8 mouse cellular contexts compared by ENCODE assay signal in the genomic region with DNA sequence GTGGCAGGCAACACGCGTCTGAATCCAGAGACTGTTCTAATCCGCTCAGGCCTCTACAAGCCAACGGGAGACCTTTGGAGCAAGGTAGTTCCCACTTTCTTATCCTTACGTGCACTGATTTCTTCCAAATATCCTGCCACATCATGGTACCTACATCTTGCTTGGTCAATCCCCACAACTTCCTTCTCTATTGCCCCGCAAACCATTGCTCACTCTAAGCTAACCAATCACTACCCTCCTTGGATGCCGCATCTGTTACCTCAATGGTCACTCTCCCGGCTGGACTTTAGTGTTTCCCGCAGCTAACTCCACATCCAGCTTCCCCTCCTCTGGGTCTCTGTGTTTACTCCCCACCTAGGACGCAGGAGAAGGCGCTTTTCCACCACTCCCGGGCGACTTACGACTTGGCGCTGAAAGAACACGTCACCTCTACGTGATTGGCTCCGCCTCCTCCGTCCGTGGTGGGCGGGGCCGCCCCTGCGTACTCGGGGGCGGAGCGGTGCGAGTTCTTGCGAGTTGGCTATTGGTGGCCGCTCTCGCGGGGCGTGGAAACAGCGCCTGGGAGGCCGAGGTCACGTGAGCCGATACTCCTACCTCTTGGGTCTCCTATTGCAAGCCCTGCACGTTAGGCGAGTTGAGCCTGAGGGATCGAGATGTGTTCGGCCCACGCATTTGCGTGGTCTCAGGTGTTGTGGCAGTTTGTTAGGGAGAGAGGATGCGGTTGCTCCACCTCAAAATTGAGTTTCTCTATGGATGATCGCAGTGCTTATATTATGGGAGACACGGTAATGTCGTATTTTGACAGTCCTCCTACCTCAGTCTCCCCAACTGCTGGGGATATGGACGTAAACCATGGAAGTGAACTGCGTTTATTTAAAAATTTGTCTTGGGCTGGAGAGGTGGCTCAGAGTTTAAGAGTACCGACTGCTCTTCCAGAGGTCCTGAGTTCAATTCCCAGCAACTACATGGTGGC. TPM values are rescaled to one million over a fixed set of nuclear protein-coding genes. Genes with fewer than 3 reads are reported as not detected.
DNase-seq lines count a peak whose midpoint lies in the region; ATAC-seq and TF ChIP-seq lines count a peak whose summit lies in the region.

A gene (minus strand): TSS at position 453 of the 973 bp plus-strand sequence.

- DNase-seq in 3134 (ENCODE audit: extremely low read depth, insufficient read length, low spot score) = peak; percentile 100
- DNase-seq in adrenal gland, postnatal 36 days = peak; percentile 96 to 97
- DNase-seq in heart, adult 18-20 months = peak; percentile 96
- DNase-seq in kidney, adult 2 months = peak; percentile 97
- peak; percentile 92 to 93 for DNase-seq in spleen, adult 2 months (ENCODE audit: low read depth in 1 of 2, low spot score in 2 of 2)

- H3K27me3 ChIP-seq in embryonic facial prominence, embryonic 13.5 days = no peaks in the 10 kb centered on the region
- no peaks in the 10 kb centered on the region for H3K27me3 ChIP-seq in kidney, adult 2 months (replicated peaks; ENCODE audit: control insufficient read depth, insufficient read depth, low read length)
- no peaks in the 10 kb centered on the region for H3K27me3 ChIP-seq in limb, embryonic 12.5 days
- no peaks in the 10 kb centered on the region for H3K27me3 ChIP-seq in midbrain, embryonic 15.5 days (replicated peaks)
- no peaks in the 10 kb centered on the region for H3K27me3 ChIP-seq in spleen, adult 2 months (ENCODE audit: control insufficient read depth, insufficient read depth, low read length)

- H3K36me3 ChIP-seq in embryonic facial prominence, embryonic 13.5 days = peaks cover 15% of the 10 kb centered on the region
- H3K36me3 ChIP-seq in kidney, adult 2 months (ENCODE audit: control insufficient read depth, insufficient read depth, low read length) = no peaks in the 10 kb centered on the region
- H3K36me3 ChIP-seq in limb, embryonic 12.5 days = peaks cover 14% of the 10 kb centered on the region
- 0 out of 2 replicates have a peak, but pooled peaks cover 3% of the 10 kb centered on the region for H3K36me3 ChIP-seq in midbrain, embryonic 15.5 days (replicated peaks)
- 0 out of 2 replicates have a peak, but pooled peaks cover 2% of the 10 kb centered on the region for H3K36me3 ChIP-seq in spleen, adult 2 months (ENCODE audit: control insufficient read depth, insufficient read depth, low read length)

- peaks cover 7% of the 10 kb centered on the region for H3K4me1 ChIP-seq in embryonic facial prominence, embryonic 13.5 days
- H3K4me1 ChIP-seq in kidney, adult 2 months (ENCODE audit: control insufficient read depth, insufficient read depth, low read length) = no peaks in the 10 kb centered on the region; the same call in 1 of the 2 replicates
- peaks cover 9% of the 10 kb centered on the region for H3K4me1 ChIP-seq in limb, embryonic 12.5 days (replicated peaks)
- H3K4me1 ChIP-seq in midbrain, embryonic 15.5 days = peaks cover 13% of the 10 kb centered on the region
- no peaks in the 10 kb centered on the region for H3K4me1 ChIP-seq in spleen, adult 2 months (ENCODE audit: control insufficient read depth, insufficient read depth, insufficient read length)

- peak within 1 kb of the TSS; percentile 83 for H3K9ac ChIP-seq in embryonic facial prominence, embryonic 13.5 days
- H3K9ac ChIP-seq in limb, embryonic 12.5 days (replicated peaks) = peak within 1 kb of the TSS; percentile 72
- H3K9ac ChIP-seq in midbrain, embryonic 15.5 days = peak within 1 kb of the TSS; percentile 62

- peak; percentile 93 for ATAC-seq in embryonic facial prominence, embryonic 13.5 days (ENCODE audit: insufficient number of reproducible peaks, insufficient read depth, low FRiP score, low TSS enrichment, low read depth)
- ATAC-seq in limb, embryonic 12.5 days (ENCODE audit: insufficient number of reproducible peaks, insufficient read depth, low FRiP score, low TSS enrichment, low read depth) = peak; percentile 93
- ATAC-seq in midbrain, embryonic 15.5 days (replicated peaks) = peak; percentile 97

- no peak for TF ChIP-seq POLR2A in kidney, adult 2 months (IDR thresholded peaks at IDR 0.05; ENCODE audit: low read depth, low read length)
- peak; percentile 43 for TF ChIP-seq POLR2A in spleen, adult 2 months (IDR thresholded peaks at IDR 0.05; ENCODE audit: low read depth, low read length)

- H3K4me2 ChIP-seq in embryonic facial prominence, embryonic 13.5 days = peak within 1 kb of the TSS; percentile 87
- H3K4me2 ChIP-seq in limb, embryonic 12.5 days = peak within 1 kb of the TSS; percentile 89
- peak within 1 kb of the TSS; percentile 87 for H3K4me2 ChIP-seq in midbrain, embryonic 15.5 days

- WGBS in embryonic facial prominence, embryonic 13.5 days = under 1% methylated on average over 49 of the region's 49 CpGs
- WGBS in kidney, adult 2 months = under 1% methylated on average over 49 of the region's 49 CpGs
- WGBS in limb, embryonic 12.5 days = 2% methylated on average over 49 of the region's 49 CpGs
- 1% methylated on average over 49 of the region's 49 CpGs for whole genome bisulfite sequencing in midbrain, embryonic 15.5 days
- 1% methylated on average over 49 of the region's 49 CpGs for WGBS in spleen, adult 2 months

- no peak for TF ChIP-seq CTCF in kidney, adult 2 months (conservative IDR thresholded peaks at IDR 0.05; ENCODE audit: insufficient read depth, insufficient read length, low read depth, low read length)
- no peak for TF ChIP-seq CTCF in spleen, adult 2 months (IDR thresholded peaks at IDR 0.05; ENCODE audit: extremely low read depth, insufficient read depth, insufficient read length, insufficient replicate concordance)

- H3K9me3 ChIP-seq in embryonic facial prominence, embryonic 13.5 days = no peaks in the 10 kb centered on the region
- no peaks in the 10 kb centered on the region for H3K9me3 ChIP-seq in limb, embryonic 12.5 days
- H3K9me3 ChIP-seq in midbrain, embryonic 15.5 days = no peaks in the 10 kb centered on the region

- peak within 1 kb of the TSS; percentile 29; the same call in 1 of the 2 replicates for H3K27ac ChIP-seq in embryonic facial prominence, embryonic 13.5 days
- peak within 1 kb of the TSS; percentile 30; the same call in 1 of the 2 replicates for H3K27ac ChIP-seq in kidney, adult 2 months (ENCODE audit: insufficient read depth, low read depth, low read length)
- H3K27ac ChIP-seq in limb, embryonic 12.5 days = 0 out of 2 replicates have a peak within 1 kb of the TSS, but pooled peaks have one; percentile 59
- H3K27ac ChIP-seq in midbrain, embryonic 15.5 days = peak within 1 kb of the TSS; percentile 55
- H3K27ac ChIP-seq in spleen, adult 2 months (ENCODE audit: insufficient read depth, low read length) = peak within 1 kb of the TSS; percentile 55; the same call in 1 of the 2 replicates

- peak within 1 kb of the TSS; percentile 69 for H3K4me3 ChIP-seq in embryonic facial prominence, embryonic 13.5 days
- peak within 1 kb of the TSS; percentile 77 for H3K4me3 ChIP-seq in kidney, adult 2 months (ENCODE audit: insufficient read depth, low read depth, low read length)
- H3K4me3 ChIP-seq in limb, embryonic 12.5 days (replicated peaks) = peak within 1 kb of the TSS; percentile 69
- H3K4me3 ChIP-seq in midbrain, embryonic 15.5 days = peak within 1 kb of the TSS; percentile 70
- H3K4me3 ChIP-seq in spleen, adult 2 months (ENCODE audit: extremely low read depth, insufficient read depth, insufficient read length) = peak within 1 kb of the TSS; percentile 89

RNA-seq across cellular contexts. Expression of the gene that starts here (rescaled TPM):
- total RNA-seq in adrenal gland, postnatal 36 days (2021) = 10 to 100 TPM; 42.8 to 53.9 TPM
- 45.1 and 49.9 TPM in 2 replicates for polyA plus RNA-seq in embryonic facial prominence, embryonic 13.5 days (2015; fragmentation: Nextera tagmentation; extraction: Ambion mirVana)
- 10 to 100 TPM; 29.9 to 31.9 TPM for total RNA-seq in heart, adult 18-20 months (2021)
- 32.0 and 37.0 TPM in 2 replicates for polyA plus RNA-seq in kidney, adult 2 months (2012; rRNA removed)
- polyA plus RNA-seq in limb, embryonic 12.5 days (2016; fragmentation: Nextera tagmentation; extraction: Ambion mirVana) = 40.4 and 49.7 TPM in 2 replicates
- 45.9 and 48.2 TPM in 2 replicates for polyA plus RNA-seq in midbrain, embryonic 15.5 days (2015; fragmentation: Nextera tagmentation; extraction: Ambion mirVana)
- polyA plus RNA-seq in spleen, adult 2 months (2012; rRNA removed) = 13.0 and 14.1 TPM in 2 replicates

Comparison
In these comparisons a context has a peak if more than half of its experiments do, and no peak if none do; other contexts are left out.
1. Peak in every context shown above with its lines: DNase-seq, ATAC-seq, H3K4me3 ChIP-seq and H3K27ac ChIP-seq.